Mouse (Mus musculus) heart, embryonic 12.5 days (tissue): ENCODE measurements around the gene Tmc4. TPM values are rescaled to one million over a fixed set of nuclear protein-coding genes. Genes with fewer than 3 reads are reported as not detected.

ENCODE experiments used
- ATAC-seq: fragments of 200-750 bp; cut with Nextera tagmentation; 2 replicates; pipeline ENCODE4 v1.8.0; 2017; ENCODE audit warnings: moderate TSS enrichment, moderate library complexity; ENCODE audit not compliant: insufficient number of reproducible peaks, low FRiP score
- H3K27ac ChIP-seq: fragments of 300-500 bp; sonication (generic); 2 replicates; pipeline ENCODE4 v1.5.1; 2016; ENCODE audit warnings: mild to moderate bottlenecking, moderate library complexity; ENCODE audit not compliant: poor library complexity, severe bottlenecking
- H3K27me3 ChIP-seq: fragments of 300-500 bp; sonication (generic); replicated peaks from 2 replicates; pipeline ENCODE4 v1.6.1; 2016; ENCODE audit warnings: mild to moderate bottlenecking, moderate library complexity
- H3K36me3 ChIP-seq: fragments of 300-500 bp; sonication (generic); 2 replicates; pipeline ENCODE4 v1.6.1; 2016; ENCODE audit warnings: mild to moderate bottlenecking, moderate library complexity
- H3K4me1 ChIP-seq: fragments of 300-500 bp; sonication (generic); replicated peaks from 2 replicates; pipeline ENCODE4 v1.6.1; 2016; ENCODE audit warnings: mild to moderate bottlenecking
- H3K4me2 ChIP-seq: fragments of 300-500 bp; sonication (generic); 2 replicates; pipeline ENCODE4 v1.6.1; 2016; ENCODE audit warnings: mild to moderate bottlenecking, moderate library complexity
- H3K4me3 ChIP-seq: fragments of 300-500 bp; sonication (generic); 2 replicates; pipeline ENCODE4 v1.5.1; 2016; ENCODE audit warnings: mild to moderate bottlenecking
- H3K9ac ChIP-seq: fragments of 300-500 bp; sonication (generic); 2 replicates; pipeline ENCODE4 v1.6.1; 2016; ENCODE audit warnings: mild to moderate bottlenecking, moderate library complexity
- H3K9me3 ChIP-seq: fragments of 300-500 bp; sonication (generic); replicated peaks from 2 replicates; pipeline ENCODE4 v1.6.1; 2016; ENCODE audit warnings: mild to moderate bottlenecking, moderate library complexity
- WGBS: fragments of 180-500 bp; shearing (Covaris S2); methylation state at CpG from one replicate; pipeline ENCODE4 v1.1.7; 2016; 5-methylcytosine and 5-hydroxymethylcytosine counted together
- polyA plus RNA-seq: library from polyadenylated mRNA; unstranded; fragments of >200 nt; fragmentation: Nextera tagmentation; extraction: Ambion mirVana; gene quantifications from 2 replicates; pipeline ENCODE4 v1.2.1, GENCODE M21; 2016

The Tmc4 gene
- polyA plus RNA-seq, 1 experiment from 2014 or later, result 4.6 TPM

GRCm38 (mm10) chr7:3658578-3658977 lies 18.8 kb downstream of the Tmc4 start:
- H3K27me3 ChIP-seq, result no peaks in the 10 kb centered on the region
- H3K9me3 ChIP-seq, result no peaks in the 10 kb centered on the region
- no peak for ATAC-seq
- H3K4me1 ChIP-seq, result peaks cover 14% of the 10 kb centered on the region
- no peak overlapping the region for H3K27ac ChIP-seq
- H3K36me3 ChIP-seq, result peaks cover 98% of the 10 kb centered on the region
- WGBS, result 91% methylated on average over 14 of the region's 14 CpGs
- H3K9ac ChIP-seq, result no peak overlapping the region
- H3K4me3 ChIP-seq, result no peak overlapping the region
- H3K4me2 ChIP-seq, result no peak overlapping the region

GRCm38 (mm10) chr7:3656966-3657365 lies 20.4 kb downstream of the Tmc4 start:
- Histone ChIP-seq H3K9me3 (no peaks in the 10 kb centered on the region), H3K9ac (no peak overlapping the region), H3K4me1 (peaks cover 13% of the 10 kb centered on the region; the same call in 1 of the 2 replicates), H3K4me2 (no peak overlapping the region), H3K36me3 (peaks cover 100% of the 10 kb centered on the region), H3K4me3 (no peak overlapping the region), H3K27ac (no peak overlapping the region), H3K27me3 (no peaks in the 10 kb centered on the region)
- no peak for ATAC-seq
- WGBS, result 69% methylated on average over 4 of the region's 4 CpGs

GRCm38 (mm10) chr7:3646641-3647040 lies 30.7 kb downstream of the Tmc4 start:
- Histone ChIP-seq H3K4me1 (peaks cover 45% of the 10 kb centered on the region), H3K27ac (no peak overlapping the region), H3K9me3 (no peaks in the 10 kb centered on the region), H3K4me2 (peak overlapping the region; percentile 92), H3K4me3 (peak overlapping the region; percentile 95), H3K36me3 (peaks cover 25% of the 10 kb centered on the region), H3K27me3 (no peaks in the 10 kb centered on the region), H3K9ac (peak overlapping the region; percentile 99)
- no peak for ATAC-seq
- WGBS, result 67% methylated on average over 4 of the region's 4 CpGs

- WGBS, result 19% methylated on average over 9 of the region's 9 CpGs
These were observed 31.2 kb downstream of the Tmc4 start for GRCm38 (mm10) chr7:3646188-3646587.

GRCm38 (mm10) chr7:3645488-3646025 lies 31.8 kb downstream of the Tmc4 start:
- peak; percentile 10 for ATAC-seq
- H3K36me3 ChIP-seq, result peaks cover 25% of the 10 kb centered on the region
- H3K4me1 ChIP-seq, result peaks cover 45% of the 10 kb centered on the region
- H3K27me3 ChIP-seq, result no peaks in the 10 kb centered on the region
- peak overlapping the region; percentile 92 for H3K4me2 ChIP-seq
- peak overlapping the region; percentile 96 for H3K27ac ChIP-seq
- WGBS, result under 1% methylated on average over 52 of the region's 58 CpGs
- peak overlapping the region; percentile 99 for H3K9ac ChIP-seq
- peak overlapping the region; percentile 95 for H3K4me3 ChIP-seq
- H3K9me3 ChIP-seq, result no peaks in the 10 kb centered on the region

More at GRCm38 (mm10) chr7:3646188-3646587, 31.2 kb downstream of the Tmc4 start:
- H3K27ac ChIP-seq, result no peak overlapping the region
- no peaks in the 10 kb centered on the region for H3K9me3 ChIP-seq
- H3K9ac ChIP-seq, result peak overlapping the region; percentile 99
- H3K27me3 ChIP-seq, result no peaks in the 10 kb centered on the region
- H3K36me3 ChIP-seq, result peaks cover 25% of the 10 kb centered on the region
- H3K4me1 ChIP-seq, result peaks cover 45% of the 10 kb centered on the region
- ATAC-seq, result no peak
- peak overlapping the region; percentile 95 for H3K4me3 ChIP-seq
- peak overlapping the region; percentile 92 for H3K4me2 ChIP-seq

- H3K9ac ChIP-seq, result peak within 1 kb of the TSS; percentile 99
- under 1% methylated on average over 50 of the region's 58 CpGs for WGBS
- peak; percentile 98 for ATAC-seq
- peak within 1 kb of the TSS; percentile 96 for H3K27ac ChIP-seq
- H3K4me2 ChIP-seq, result peak within 1 kb of the TSS; percentile 92
- H3K27me3 ChIP-seq, result no peaks in the 10 kb centered on the region
- H3K36me3 ChIP-seq, result peaks cover 25% of the 10 kb centered on the region
- H3K4me1 ChIP-seq, result peaks cover 41% of the 10 kb centered on the region
- no peaks in the 10 kb centered on the region for H3K9me3 ChIP-seq
- H3K4me3 ChIP-seq, result peak within 1 kb of the TSS; percentile 95
These were observed 32.5 kb downstream of the Tmc4 start, which contains the start of gene Cnot3 for GRCm38 (mm10) chr7:3644672-3645487. Cnot3 (plus strand) TSS chr7:3645268.

- ATAC-seq, result no peak
- Histone ChIP-seq H3K4me1 (peaks cover 36% of the 10 kb centered on the region), H3K9ac (no peak overlapping the region), H3K27me3 (no peaks in the 10 kb centered on the region), H3K27ac (peak overlapping the region; percentile 42; the same call in 1 of the 2 replicates), H3K4me2 (peak overlapping the region; percentile 61), H3K36me3 (peaks cover 31% of the 10 kb centered on the region), H3K9me3 (no peaks in the 10 kb centered on the region), H3K4me3 (peak overlapping the region; percentile 95)
- 1% methylated on average over 11 of the region's 11 CpGs for WGBS
These were observed 33.0 kb downstream of the Tmc4 start for GRCm38 (mm10) chr7:3644348-3644671.

- Histone ChIP-seq H3K27me3 (no peaks in the 10 kb centered on the region), H3K9ac (no peak overlapping the region), H3K4me2 (peak overlapping the region; percentile 61), H3K9me3 (no peaks in the 10 kb centered on the region), H3K36me3 (peaks cover 34% of the 10 kb centered on the region), H3K27ac (no peak overlapping the region), H3K4me1 (peaks cover 32% of the 10 kb centered on the region), H3K4me3 (peak overlapping the region; percentile 95)
- no peak for ATAC-seq
- 22% methylated on average over 9 of the region's 9 CpGs for WGBS
These were observed 33.5 kb downstream of the Tmc4 start for GRCm38 (mm10) chr7:3643843-3644242.

- WGBS, result 64% methylated on average over 5 of the region's 5 CpGs
- H3K4me3 ChIP-seq, result no peak overlapping the region
- H3K9me3 ChIP-seq, result no peaks in the 10 kb centered on the region
- ATAC-seq, result no peak
- no peak overlapping the region for H3K27ac ChIP-seq
- H3K36me3 ChIP-seq, result peaks cover 38% of the 10 kb centered on the region
- H3K27me3 ChIP-seq, result no peaks in the 10 kb centered on the region
- peaks cover 28% of the 10 kb centered on the region for H3K4me1 ChIP-seq
- no peak overlapping the region for H3K4me2 ChIP-seq
- no peak overlapping the region for H3K9ac ChIP-seq
These were observed 33.9 kb downstream of the Tmc4 start for GRCm38 (mm10) chr7:3643412-3643811.

GRCm38 (mm10) chr7:3630478-3630815 lies 46.9 kb downstream of the Tmc4 start:
- Histone ChIP-seq H3K4me2 (peak overlapping the region; percentile 79), H3K9me3 (no peaks in the 10 kb centered on the region), H3K27me3 (no peaks in the 10 kb centered on the region), H3K36me3 (peaks cover 39% of the 10 kb centered on the region), H3K4me3 (peak overlapping the region; percentile 59), H3K27ac (no peak overlapping the region), H3K9ac (peak overlapping the region; percentile 80), H3K4me1 (peaks cover 15% of the 10 kb centered on the region)
- WGBS, result 59% methylated on average over 3 of the region's 3 CpGs
- ATAC-seq, result no peak

GRCm38 (mm10) chr7:3629543-3630477 lies 47.5 kb downstream of the Tmc4 start, which contains the start of the genes Tfpt and Prpf31:
Tfpt (minus strand) TSS chr7:3629929.
Prpf31 (plus strand) TSS chr7:3629985.
- Histone ChIP-seq H3K36me3 (peaks cover 38% of the 10 kb centered on the region), H3K27me3 (no peaks in the 10 kb centered on the region), H3K27ac (peak within 1 kb of the TSS; percentile 66), H3K4me3 (peak within 1 kb of the TSS; percentile 59), H3K9me3 (no peaks in the 10 kb centered on the region), H3K4me2 (peak within 1 kb of the TSS; percentile 79), H3K4me1 (peaks cover 15% of the 10 kb centered on the region), H3K9ac (peak within 1 kb of the TSS; percentile 80)
- peak; percentile 89 for ATAC-seq
- WGBS, result under 1% methylated on average over 47 of the region's 47 CpGs
